In the genomic region with DNA sequence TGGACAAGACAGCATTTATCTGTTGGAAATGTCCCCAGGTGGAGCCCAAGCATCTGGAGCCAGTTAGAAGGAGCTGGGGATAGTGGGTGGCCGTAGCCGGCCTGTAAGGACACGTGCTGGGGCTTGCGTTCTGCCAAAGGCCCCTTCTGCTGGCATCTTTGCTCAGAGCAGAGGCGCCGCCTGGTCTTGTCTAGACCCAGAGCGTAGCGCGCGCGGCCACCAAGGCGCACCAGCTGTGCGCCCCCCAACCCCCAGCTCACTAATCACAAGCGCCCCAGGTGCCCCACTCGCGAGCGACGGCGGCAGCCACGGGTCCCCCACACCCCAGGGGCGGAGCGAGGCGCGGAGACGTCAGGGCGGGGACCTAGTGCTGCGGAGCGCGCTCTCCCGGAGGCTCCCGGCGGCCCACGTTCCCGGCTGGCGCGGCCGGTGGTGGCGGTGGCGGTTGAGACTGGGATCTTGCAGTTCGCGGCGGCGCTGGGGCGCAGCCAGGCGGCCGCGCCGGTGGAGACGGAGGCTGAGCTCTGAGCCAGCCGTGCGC, we compare ENCODE assay signal across 10 mouse cellular contexts. TPM values are rescaled to one million over a fixed set of nuclear protein-coding genes. Genes with fewer than 3 reads are reported as not detected.
DNase-seq lines count a peak whose midpoint lies in the region; ATAC-seq lines count a peak whose summit lies in the region.
"Had no signal": no experiment of that assay in that cellular context is flagged by ENCODE, and none has a peak within 500 bp of the region (broad histone marks: within the 10 kb centered on the region; RNA-seq: fewer than 3 reads in every experiment).

A gene (plus strand): TSS at position 514 of the 541 bp plus-strand sequence.

- peak within 1 kb of the TSS; percentile 96 for H3K27ac ChIP-seq in brown adipose tissue, adult 24 weeks (replicated peaks; ENCODE audit: low read depth, low read length)
- H3K27ac ChIP-seq in forebrain, embryonic 15.5 days (replicated peaks), result peak within 1 kb of the TSS; percentile 44

- DNase-seq in 3T3-L1 (ENCODE audit: low read depth, low spot score) (peak; percentile 53), MN1 (ENCODE audit: low spot score) (no peak)
- peak; percentile 42 for DNase-seq in heart, postnatal 25 days (ENCODE audit: low spot score)
- DNase-seq in left cerebral cortex, adult 18-20 months (ENCODE audit: low spot score in 2 of 2), result peak; percentile 71 to 83
- DNase-seq in lung, postnatal 14 days, result peak; percentile 68
- peak; percentile 77 for DNase-seq in right cerebral cortex, postnatal 14 days

- intact Hi-C loops in heart, postnatal 25 days (cut with DNase I), result loop anchor here (2.0 kb wide), 2 partner anchors 19 to 39 kb away; no protein-coding TSS in a partner anchor

- 0 out of 2 replicates have a peak, but pooled peaks cover 7% of the 10 kb centered on the region for H3K27me3 ChIP-seq in forebrain, embryonic 15.5 days

- H3K4me2 ChIP-seq in forebrain, embryonic 15.5 days (replicated peaks), result peak within 1 kb of the TSS; percentile 80

- H3K9me3 ChIP-seq in forebrain, embryonic 15.5 days, result no peaks in the 10 kb centered on the region

- peak; percentile 91 for ATAC-seq in forebrain, embryonic 15.5 days (replicated peaks)

- WGBS in forebrain, embryonic 15.5 days, result under 1% methylated on average over 51 of the region's 51 CpGs

- peaks cover 9% of the 10 kb centered on the region for H3K4me1 ChIP-seq in brown adipose tissue, adult 24 weeks (ENCODE audit: control insufficient read depth, insufficient read depth, insufficient read length, low read length)
- peaks cover 6% of the 10 kb centered on the region for H3K4me1 ChIP-seq in forebrain, embryonic 15.5 days

- peak within 1 kb of the TSS; percentile 61 for H3K9ac ChIP-seq in forebrain, embryonic 15.5 days (replicated peaks)

- H3K4me3 ChIP-seq in brown adipose tissue, adult 24 weeks (ENCODE audit: insufficient read depth, low read depth, low read length), result peak within 1 kb of the TSS; percentile 61
- peak within 1 kb of the TSS; percentile 55 for H3K4me3 ChIP-seq in forebrain, embryonic 15.5 days

- H3K36me3 ChIP-seq in forebrain, embryonic 15.5 days, result no peaks in the 10 kb centered on the region

RNA-seq across cellular contexts. Expression of the gene that starts here (rescaled TPM):
- 11.4 and 30.1 TPM in 2 replicates for polyA plus RNA-seq in brown adipose tissue, adult 24 weeks (2012; ENCODE audit: insufficient read depth, insufficient read length, missing spikeins)
- 5.8 and 6.2 TPM in 2 replicates for polyA plus RNA-seq in forebrain, embryonic 15.5 days (2015; fragmentation: Nextera tagmentation; extraction: Ambion mirVana)
- total RNA-seq in heart, postnatal 25 days (2021), result 10 to 100 TPM; 37.4 to 44.3 TPM
- 10 to 100 TPM; 17.2 to 19.1 TPM for total RNA-seq in left cerebral cortex, adult 18-20 months (2021)
- total RNA-seq: MEL; neutrophil, adult 5-6 weeks had no signal
